Mouse (Mus musculus): ENCODE measurements around the gene Btg2. TPM values are rescaled to one million over a fixed set of nuclear protein-coding genes. Genes with fewer than 3 reads are reported as not detected.

Btg2 gene
- polyA plus RNA-seq, 1 experiment: 79.9 TPM

DNA sequence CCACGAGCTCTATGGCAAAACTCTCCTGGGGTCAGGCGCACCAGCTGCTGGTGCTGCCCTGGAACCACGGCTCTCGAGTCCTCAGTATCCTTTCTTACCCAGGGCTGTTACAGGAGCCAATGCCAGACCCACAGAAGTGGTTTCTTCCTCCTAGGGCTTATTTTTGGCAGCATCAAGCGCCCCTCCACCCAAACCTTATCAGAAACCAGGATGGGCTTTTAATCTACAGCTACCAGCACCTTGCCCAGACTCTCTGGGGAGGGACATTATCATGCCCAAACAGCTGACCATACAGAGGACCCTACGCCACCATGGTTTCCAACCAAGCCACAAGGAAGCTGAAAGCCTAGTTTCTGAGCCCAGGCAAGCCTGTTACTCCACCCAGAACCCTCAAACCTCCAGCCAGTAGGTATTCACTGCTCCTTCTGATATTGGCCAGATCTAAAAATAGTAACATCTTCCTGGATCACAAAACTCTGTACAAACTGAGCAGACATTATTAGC lies 5.8 kb downstream of the Btg2 start:
- WGBS: 16% methylated on average over 6 of the region's 6 CpGs
- Histone ChIP-seq H3K4me3 (replicated peaks; ENCODE audit: control insufficient read depth, low read depth, low read length) (peak overlapping the region; percentile 33), H3K27ac (ENCODE audit: control insufficient read depth, insufficient read depth, low read depth, low read length, poor library complexity) (peak overlapping the region; percentile 92), H3K4me1 (ENCODE audit: control insufficient read depth, insufficient read depth, low read length) (peaks cover 1% of the 10 kb centered on the region; the same call in 1 of the 2 replicates)
- TF ChIP-seq CTCF (IDR thresholded peaks at IDR 0.05; ENCODE audit: control insufficient read depth, insufficient read depth, low read length) (no peak), POLR2A (IDR thresholded peaks at IDR 0.05; ENCODE audit: borderline replicate concordance, control insufficient read depth, low read depth, low read length) (peak; percentile 44; the same call in 1 of the 2 replicates)

GRCm38 (mm10) chr1:134071411-134072018 lies 7.4 kb downstream of the Btg2 start:
- no peak for TF ChIP-seq POLR2A (IDR thresholded peaks at IDR 0.05; ENCODE audit: borderline replicate concordance, control insufficient read depth, low read depth, low read length)
- TF ChIP-seq CTCF (IDR thresholded peaks at IDR 0.05; ENCODE audit: control insufficient read depth, insufficient read depth, low read length): no peak
- H3K4me3 ChIP-seq (replicated peaks; ENCODE audit: control insufficient read depth, low read depth, low read length): no peak overlapping the region
- 57% methylated on average over 10 of the region's 10 CpGs for WGBS
- peaks cover 2% of the 10 kb centered on the region; the same call in 1 of the 2 replicates for H3K4me1 ChIP-seq (ENCODE audit: control insufficient read depth, insufficient read depth, low read length)
- no peak overlapping the region; the same call in 1 of the 2 replicates for H3K27ac ChIP-seq (ENCODE audit: control insufficient read depth, insufficient read depth, low read depth, low read length, poor library complexity)

DNA sequence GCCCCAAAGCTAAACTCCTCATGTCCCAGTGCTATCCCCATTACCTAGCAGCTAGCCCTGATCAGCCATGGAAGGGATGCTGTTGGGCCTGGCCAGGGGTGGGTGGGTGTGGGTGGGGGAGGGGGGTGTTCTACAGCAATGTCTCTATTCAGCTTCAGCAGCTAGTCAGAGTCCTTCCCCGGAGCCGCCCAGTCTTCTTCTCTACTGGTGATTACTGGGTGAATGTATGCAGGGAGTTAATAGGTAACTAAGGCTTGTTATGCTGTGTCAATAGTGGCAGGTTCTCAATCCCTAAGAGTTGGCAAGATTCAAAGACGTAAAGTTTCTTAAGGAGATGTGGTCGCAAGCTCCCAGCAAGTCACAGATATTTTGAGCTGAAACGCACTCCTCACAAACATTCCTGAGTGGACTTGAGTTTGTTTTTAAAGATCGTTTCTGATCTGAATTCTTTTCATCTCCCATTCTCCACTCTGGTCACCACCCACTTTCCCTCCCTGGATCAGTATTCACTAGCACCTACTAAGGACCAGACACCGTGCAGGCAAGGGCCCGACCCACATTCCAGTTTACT lies 8.7 kb downstream of the Btg2 start:
- no peak overlapping the region for H3K27ac ChIP-seq (ENCODE audit: control insufficient read depth, insufficient read depth, low read depth, low read length, poor library complexity)
- WGBS: 94% methylated on average over 8 of the region's 8 CpGs
- no peak overlapping the region for H3K4me3 ChIP-seq (replicated peaks; ENCODE audit: control insufficient read depth, low read depth, low read length)
- no peak for TF ChIP-seq POLR2A (IDR thresholded peaks at IDR 0.05; ENCODE audit: borderline replicate concordance, control insufficient read depth, low read depth, low read length)
- TF ChIP-seq CTCF (IDR thresholded peaks at IDR 0.05; ENCODE audit: control insufficient read depth, insufficient read depth, low read length): no peak
- peaks cover 6% of the 10 kb centered on the region; the same call in 1 of the 2 replicates for H3K4me1 ChIP-seq (ENCODE audit: control insufficient read depth, insufficient read depth, low read length)

- TF ChIP-seq POLR2A (IDR thresholded peaks at IDR 0.05; ENCODE audit: borderline replicate concordance, control insufficient read depth, low read depth, low read length) (no peak), CTCF (IDR thresholded peaks at IDR 0.05; ENCODE audit: control insufficient read depth, insufficient read depth, low read length) (no peak)
- H3K27ac ChIP-seq (ENCODE audit: control insufficient read depth, insufficient read depth, low read depth, low read length, poor library complexity): peak overlapping the region; percentile 52
- WGBS: 3% methylated on average over 8 of the region's 8 CpGs
- H3K4me3 ChIP-seq (replicated peaks; ENCODE audit: control insufficient read depth, low read depth, low read length): no peak overlapping the region
- peaks cover 14% of the 10 kb centered on the region for H3K4me1 ChIP-seq (ENCODE audit: control insufficient read depth, insufficient read depth, low read length)
Measured at GRCm38 (mm10) chr1:134067143-134067619, 11.7 kb downstream of the Btg2 start.

DNA sequence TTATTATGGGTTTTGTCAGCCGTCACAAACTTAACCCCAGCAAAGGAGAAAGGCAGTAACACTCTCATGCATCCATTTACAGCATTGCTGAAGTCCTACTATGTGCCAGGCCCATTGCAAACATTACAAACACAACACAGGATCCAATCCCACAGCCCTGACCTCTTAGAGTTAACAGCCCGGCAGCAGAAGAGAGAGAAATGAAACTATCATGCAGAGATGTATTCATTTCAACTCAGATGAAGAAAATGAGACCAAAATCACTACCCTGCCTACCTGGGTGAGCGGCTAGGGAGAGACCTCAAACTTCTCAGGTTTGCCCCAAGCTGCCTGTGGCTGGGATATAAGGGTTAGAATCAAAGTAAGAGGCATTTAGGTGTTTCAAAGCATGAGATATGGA lies 12.4 kb downstream of the Btg2 start:
- 43% methylated on average over 3 of the region's 3 CpGs for WGBS

DNA sequence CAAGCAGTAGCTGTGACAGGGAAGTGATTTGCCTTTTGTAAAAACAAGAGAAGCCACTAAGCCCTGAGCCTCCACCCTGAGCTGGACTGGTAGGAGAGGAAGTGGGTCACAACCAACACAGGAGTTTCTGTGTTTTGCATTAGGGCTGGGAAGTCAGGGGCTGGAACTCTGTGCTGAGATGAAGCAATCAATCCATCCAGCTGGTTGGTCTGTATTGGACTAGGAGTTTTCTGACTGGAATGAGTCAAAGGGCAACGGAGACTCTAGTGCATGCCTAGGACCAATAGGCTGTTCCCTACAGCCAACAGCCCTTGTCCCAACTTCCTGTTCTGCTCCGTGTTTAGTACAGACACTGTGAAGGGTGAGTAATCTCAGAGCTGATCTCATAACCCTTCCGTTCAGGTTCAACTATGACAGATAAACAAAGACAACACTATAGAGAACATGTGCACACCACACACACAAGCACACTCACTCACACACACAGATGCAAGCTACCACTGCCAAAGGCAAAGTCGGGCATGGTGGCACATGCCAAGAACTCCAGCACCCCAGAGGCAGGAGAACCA lies 13.6 kb downstream of the Btg2 start:
- 2% methylated on average over 4 of the region's 4 CpGs for WGBS
- TF ChIP-seq POLR2A (IDR thresholded peaks at IDR 0.05; ENCODE audit: borderline replicate concordance, control insufficient read depth, low read depth, low read length) (no peak), CTCF (IDR thresholded peaks at IDR 0.05; ENCODE audit: control insufficient read depth, insufficient read depth, low read length) (no peak)
- no peak overlapping the region for H3K4me3 ChIP-seq (replicated peaks; ENCODE audit: control insufficient read depth, low read depth, low read length)
- peak overlapping the region; percentile 100 for H3K27ac ChIP-seq (ENCODE audit: control insufficient read depth, insufficient read depth, low read depth, low read length, poor library complexity)
- H3K4me1 ChIP-seq (ENCODE audit: control insufficient read depth, insufficient read depth, low read length): peaks cover 16% of the 10 kb centered on the region

More for the DNA sequence above, 12.4 kb downstream of the Btg2 start:
- TF ChIP-seq CTCF (IDR thresholded peaks at IDR 0.05; ENCODE audit: control insufficient read depth, insufficient read depth, low read length): no peak
- Histone ChIP-seq H3K27ac (ENCODE audit: control insufficient read depth, insufficient read depth, low read depth, low read length, poor library complexity) (peak overlapping the region; percentile 100; the same call in 1 of the 2 replicates), H3K4me3 (replicated peaks; ENCODE audit: control insufficient read depth, low read depth, low read length) (no peak overlapping the region), H3K4me1 (ENCODE audit: control insufficient read depth, insufficient read depth, low read length) (peaks cover 16% of the 10 kb centered on the region)

GRCm38 (mm10) chr1:134064296-134064831 lies 14.6 kb downstream of the Btg2 start:
- Histone ChIP-seq H3K27ac (ENCODE audit: control insufficient read depth, insufficient read depth, low read depth, low read length, poor library complexity) (peak overlapping the region; percentile 100), H3K4me1 (ENCODE audit: control insufficient read depth, insufficient read depth, low read length) (peaks cover 18% of the 10 kb centered on the region), H3K4me3 (replicated peaks; ENCODE audit: control insufficient read depth, low read depth, low read length) (no peak overlapping the region)
- no peak for TF ChIP-seq CTCF (IDR thresholded peaks at IDR 0.05; ENCODE audit: control insufficient read depth, insufficient read depth, low read length)
- no peak for TF ChIP-seq POLR2A (IDR thresholded peaks at IDR 0.05; ENCODE audit: borderline replicate concordance, control insufficient read depth, low read depth, low read length)
- 81% methylated on average over 2 of the region's 2 CpGs for WGBS

- 0 out of 2 replicates have a peak, but pooled peaks have one; percentile 1 for TF ChIP-seq CTCF (IDR thresholded peaks at IDR 0.05; ENCODE audit: control insufficient read depth, insufficient read depth, low read length)
- TF ChIP-seq POLR2A (IDR thresholded peaks at IDR 0.05; ENCODE audit: borderline replicate concordance, control insufficient read depth, low read depth, low read length): peak; percentile 54; the same call in 1 of the 2 replicates
- Histone ChIP-seq H3K27ac (ENCODE audit: control insufficient read depth, insufficient read depth, low read depth, low read length, poor library complexity) (peak overlapping the region; percentile 100), H3K4me1 (ENCODE audit: control insufficient read depth, insufficient read depth, low read length) (peaks cover 18% of the 10 kb centered on the region), H3K4me3 (replicated peaks; ENCODE audit: control insufficient read depth, low read depth, low read length) (peak overlapping the region; percentile 13)
- WGBS: 7% methylated on average over 9 of the region's 9 CpGs
Measured at GRCm38 (mm10) chr1:134063773-134064125, 15.2 kb downstream of the Btg2 start.
